Mouse (Mus musculus) spleen, adult 2 months (tissue): Measurements from ENCODE around the gene Spg21. TPM values are rescaled to one million over a fixed set of nuclear protein-coding genes. Genes with fewer than 3 reads are reported as not detected.

ENCODE experiments used
- DNase-seq, 2 experiments: peaks; one replicate each; pipeline versions ENCODE4 v3.0.0 to v3.0.0-alpha.2; 2012 to 2021; ENCODE audit warnings: low spot score in 2 of 2, low read depth in 1 of 2
- H3K27ac ChIP-seq: fragments of 200-500 bp; 2 replicates; pipeline ENCODE4 v1.5.1; 2012; ENCODE audit warnings: low read length, inconsistent platforms; ENCODE audit not compliant: insufficient read depth
- H3K27me3 ChIP-seq: fragments of 200-500 bp; 2 replicates; pipeline ENCODE4 v1.6.1; 2012; ENCODE audit warnings: mild to moderate bottlenecking, moderate library complexity, low read length, inconsistent platforms; ENCODE audit not compliant: control insufficient read depth, insufficient read depth
- H3K36me3 ChIP-seq: fragments of 200-500 bp; 2 replicates; pipeline ENCODE4 v1.6.1; 2012; ENCODE audit warnings: mild to moderate bottlenecking, low read length, inconsistent platforms; ENCODE audit not compliant: control insufficient read depth, insufficient read depth
- H3K4me1 ChIP-seq: fragments of 200-500 bp; 2 replicates; pipeline ENCODE4 v1.6.1; 2011; ENCODE audit warnings: inconsistent platforms; ENCODE audit not compliant: control insufficient read depth, insufficient read depth, insufficient read length
- H3K4me3 ChIP-seq: fragments of 200-500 bp; 2 replicates; pipeline ENCODE4 v1.5.1; 2011; ENCODE audit warnings: mild to moderate bottlenecking, inconsistent platforms; ENCODE audit not compliant: insufficient read depth, insufficient read length; ENCODE audit errors: extremely low read depth
- CTCF ChIP-seq: fragments of 200-500 bp; IDR thresholded peaks from 2 replicates; pipeline ENCODE4 v1.5.1; 2011; ENCODE audit warnings: mild to moderate bottlenecking, inconsistent platforms; ENCODE audit not compliant: insufficient read depth, insufficient read length, insufficient replicate concordance; ENCODE audit errors: extremely low read depth
- POLR2A ChIP-seq: fragments of 200-500 bp; IDR thresholded peaks from 2 replicates; pipeline ENCODE4 v1.6.1; 2011; ENCODE audit warnings: low read depth, low read length, inconsistent platforms
- WGBS: fragments of 180-500 bp; shearing (Covaris S2); methylation state at CpG from one replicate; pipeline ENCODE4 v1.1.7; 2018; 5-methylcytosine and 5-hydroxymethylcytosine counted together
- polyA plus RNA-seq: library from polyadenylated mRNA; depleted of rRNA; stranded (reverse); fragments of >200 nt; gene quantifications from 2 replicates; pipeline ENCODE4 v1.2.3, GENCODE M21; 2012

Spg21 gene
- polyA plus RNA-seq, 1 experiment: 14.1 TPM

DNA sequence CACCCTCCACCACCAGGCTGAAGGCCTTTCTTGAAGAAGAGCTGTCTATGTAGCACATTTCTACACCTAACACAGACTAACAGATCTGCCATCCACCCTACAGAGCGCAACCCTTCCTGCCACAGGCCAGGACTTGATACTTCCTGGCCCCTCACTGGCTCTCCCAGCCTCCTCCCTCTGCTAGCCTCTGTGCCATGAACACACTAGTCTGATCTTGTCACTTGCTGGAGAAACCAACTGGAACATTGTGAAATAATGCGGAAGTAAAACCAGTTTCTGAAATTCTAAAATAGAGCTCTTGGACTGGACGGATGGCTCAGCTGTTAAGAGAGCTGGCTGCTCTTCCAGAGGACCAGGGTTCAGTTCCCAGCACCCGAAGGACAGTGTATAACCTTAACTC is 32.1 kb downstream of the Spg21 start:
- no peak for TF ChIP-seq POLR2A
- no peak for TF ChIP-seq CTCF
- no peaks in the 10 kb centered on the region for H3K4me1 ChIP-seq
- no peak for DNase-seq
- no peaks in the 10 kb centered on the region for H3K27me3 ChIP-seq
- no peak overlapping the region for H3K27ac ChIP-seq
- no peak overlapping the region for H3K4me3 ChIP-seq
- H3K36me3 ChIP-seq: peaks cover 1% of the 10 kb centered on the region; the same call in 1 of the 2 replicates
- WGBS: 85% methylated on average over 4 of the region's 4 CpGs

DNA sequence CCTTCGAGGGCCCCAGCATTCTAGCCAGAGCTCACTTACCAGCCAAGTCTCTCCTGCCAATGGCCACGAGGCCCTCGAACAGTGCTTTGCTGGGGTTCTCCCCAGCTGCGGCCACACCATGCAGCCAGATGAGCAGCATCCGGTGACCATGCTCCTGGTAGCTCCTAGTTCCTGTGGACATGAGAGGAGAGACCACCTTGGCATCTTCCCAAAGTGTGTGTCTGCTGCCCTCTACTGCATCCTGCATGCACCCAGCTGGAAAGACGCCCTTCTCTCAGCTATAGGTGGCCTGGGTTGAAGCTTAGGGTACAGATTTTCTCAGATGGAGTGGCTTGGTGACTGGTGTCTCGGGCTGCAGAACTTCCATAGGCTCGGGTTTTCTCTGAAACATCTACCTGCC is 41.4 kb downstream of the Spg21 start:
- H3K27ac ChIP-seq: no peak overlapping the region
- no peaks in the 10 kb centered on the region for H3K36me3 ChIP-seq
- 57% methylated on average over 8 of the region's 8 CpGs for WGBS
- no peak for TF ChIP-seq CTCF
- no peak for TF ChIP-seq POLR2A
- no peaks in the 10 kb centered on the region for H3K27me3 ChIP-seq
- DNase-seq: no peak
- no peaks in the 10 kb centered on the region for H3K4me1 ChIP-seq
- no peak overlapping the region for H3K4me3 ChIP-seq

DNA sequence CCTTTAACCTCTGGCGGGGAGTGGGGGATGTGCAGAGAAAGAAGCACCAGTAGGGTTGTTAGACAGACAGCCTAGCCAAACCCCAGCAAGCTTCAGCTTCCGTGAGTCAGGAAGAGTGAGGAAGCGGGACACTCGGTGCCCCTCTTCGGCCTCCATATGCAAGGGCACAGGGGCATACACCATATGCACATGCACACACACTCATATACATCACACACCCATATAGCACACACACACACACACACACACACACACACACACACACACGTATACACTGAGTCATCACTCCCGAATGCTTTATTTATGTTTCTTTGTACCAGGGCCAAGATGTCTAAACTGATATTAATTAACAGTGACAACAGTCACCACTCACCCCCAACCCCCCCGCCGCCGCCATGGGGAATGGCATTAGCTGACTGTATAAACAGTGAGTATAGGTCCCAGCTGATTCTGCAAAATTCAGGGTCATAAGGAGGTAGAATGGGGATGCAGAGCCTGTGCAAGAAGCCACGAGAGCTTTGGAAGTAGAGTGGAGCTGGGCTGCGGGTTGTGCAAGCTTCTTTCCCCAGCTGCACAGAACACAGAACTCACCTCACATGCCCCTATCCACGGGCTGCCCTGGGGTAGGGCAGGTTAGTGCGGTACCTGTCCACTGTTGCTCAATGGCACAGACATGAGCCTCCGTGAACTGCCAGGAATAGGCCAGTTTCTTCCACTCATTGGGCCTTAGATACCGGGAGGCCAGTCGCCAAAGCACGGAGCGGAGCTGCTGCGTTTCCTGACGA is 42.2 kb downstream of the Spg21 start:
- WGBS: 87% methylated on average over 21 of the region's 21 CpGs
- Histone ChIP-seq H3K4me1 (no peaks in the 10 kb centered on the region), H3K36me3 (no peaks in the 10 kb centered on the region), H3K4me3 (no peak overlapping the region), H3K27ac (no peak overlapping the region), H3K27me3 (no peaks in the 10 kb centered on the region)
- DNase-seq: no peak
- no peak for TF ChIP-seq POLR2A
- TF ChIP-seq CTCF: no peak

DNA sequence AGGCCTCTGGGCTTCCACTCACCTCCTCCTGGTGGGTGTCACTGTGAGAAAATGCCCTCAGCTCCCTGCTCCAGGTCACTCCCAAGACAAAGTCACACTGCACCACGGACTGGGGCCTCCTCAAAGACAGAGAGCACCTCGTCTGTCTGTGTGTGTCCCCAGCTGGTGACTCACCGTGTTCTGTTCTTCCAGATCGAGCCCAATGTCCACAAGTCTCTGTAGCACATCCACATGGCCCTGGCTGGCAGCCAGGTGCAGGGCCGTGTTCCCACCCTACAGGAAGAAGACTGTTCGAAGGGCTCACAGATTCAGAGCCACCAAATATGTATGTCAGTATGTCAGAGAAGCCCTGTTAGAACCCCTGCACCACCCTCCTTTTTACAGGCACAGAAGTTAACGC is 47.7 kb downstream of the Spg21 start:
- Histone ChIP-seq H3K27me3 (no peaks in the 10 kb centered on the region), H3K4me1 (no peaks in the 10 kb centered on the region)
- WGBS: 36% methylated on average over 7 of the region's 7 CpGs

DNA sequence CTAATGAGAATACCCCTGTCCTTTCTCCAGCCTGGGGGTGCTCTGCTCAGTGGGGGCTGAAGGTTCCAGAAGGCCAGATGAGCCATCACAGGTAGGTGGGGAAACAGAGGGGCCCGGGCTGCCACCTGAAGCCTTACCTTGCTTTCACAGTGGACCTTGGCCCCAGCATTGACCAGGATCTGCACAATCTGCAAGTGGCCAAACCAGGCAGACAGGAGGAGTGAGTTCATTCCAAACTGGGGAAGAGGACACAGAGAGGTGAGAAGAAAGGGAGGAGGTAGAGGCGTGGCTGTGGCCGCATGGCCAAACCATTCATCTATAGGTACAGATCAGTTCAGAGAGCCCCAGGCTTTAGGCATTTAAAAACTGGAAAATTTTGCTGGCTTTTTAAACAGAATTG is 51.8 kb downstream of the Spg21 start:
- WGBS: 90% methylated on average over 3 of the region's 3 CpGs
- DNase-seq: no peak
- H3K27me3 ChIP-seq: no peaks in the 10 kb centered on the region
- no peaks in the 10 kb centered on the region for H3K36me3 ChIP-seq
- TF ChIP-seq POLR2A: no peak
- no peak for TF ChIP-seq CTCF
- no peak overlapping the region for H3K4me3 ChIP-seq
- H3K4me1 ChIP-seq: no peaks in the 10 kb centered on the region
- no peak overlapping the region for H3K27ac ChIP-seq

More for the DNA sequence above, 47.7 kb downstream of the Spg21 start:
- TF ChIP-seq POLR2A: no peak
- no peak for TF ChIP-seq CTCF
- Histone ChIP-seq H3K4me3 (no peak overlapping the region), H3K27ac (no peak overlapping the region), H3K36me3 (no peaks in the 10 kb centered on the region)
- DNase-seq: no peak

DNA sequence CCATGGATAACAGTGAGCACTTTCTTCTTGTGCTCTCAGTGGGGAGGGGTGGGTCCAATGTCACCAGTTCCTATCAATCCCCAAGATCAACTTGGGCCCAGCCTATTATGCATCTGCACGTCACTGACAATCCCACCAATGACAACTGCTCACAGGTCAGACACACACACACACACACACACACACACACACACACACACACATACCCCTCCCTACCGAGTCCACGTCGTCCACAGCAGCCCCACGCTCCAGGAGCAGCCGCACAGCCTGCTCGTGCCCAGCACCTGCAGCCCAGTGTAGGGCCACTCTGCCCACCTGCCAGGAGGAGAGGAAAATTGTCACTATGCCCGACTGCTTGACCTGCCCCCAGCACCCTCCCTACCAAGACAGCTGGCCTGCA is 53.7 kb downstream of the Spg21 start:
- no peak for TF ChIP-seq POLR2A
- H3K4me3 ChIP-seq: no peak overlapping the region
- H3K36me3 ChIP-seq: no peaks in the 10 kb centered on the region
- no peak overlapping the region for H3K27ac ChIP-seq
- no peaks in the 10 kb centered on the region for H3K27me3 ChIP-seq
- H3K4me1 ChIP-seq: no peaks in the 10 kb centered on the region
- WGBS: 93% methylated on average over 8 of the region's 8 CpGs
- no peak for DNase-seq

DNA sequence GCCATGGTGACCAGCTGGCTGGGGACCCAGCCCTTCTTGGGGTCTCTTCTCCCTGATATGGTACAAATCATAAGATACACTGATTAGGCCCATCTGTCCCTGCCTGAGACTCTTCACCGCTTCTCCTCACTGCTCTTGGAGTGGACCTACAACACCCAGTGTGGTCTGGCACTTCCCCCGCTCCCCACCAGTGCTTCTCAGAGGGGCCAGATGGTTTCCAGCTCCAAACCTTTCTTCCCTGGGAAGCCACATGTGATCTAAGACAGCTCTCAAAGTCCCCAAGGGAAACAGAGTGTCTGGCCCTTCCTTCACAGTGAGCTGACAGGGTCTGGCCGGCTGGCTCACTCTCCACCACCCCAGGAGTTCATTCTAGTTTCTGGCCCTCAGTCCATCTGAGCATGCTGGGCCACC is 54.1 kb downstream of the Spg21 start:
- H3K27ac ChIP-seq: no peak overlapping the region
- 86% methylated on average over 3 of the region's 3 CpGs for WGBS
- no peak for TF ChIP-seq POLR2A
- TF ChIP-seq CTCF: no peak
- no peaks in the 10 kb centered on the region for H3K36me3 ChIP-seq
- H3K4me1 ChIP-seq: no peaks in the 10 kb centered on the region
- DNase-seq: no peak
- H3K27me3 ChIP-seq: no peaks in the 10 kb centered on the region
- H3K4me3 ChIP-seq: no peak overlapping the region
